ENCODE assay signal across 9 mouse cellular contexts in genomic region chr13:20181321-20181720, GRCm38 (mm10).
A peak's percentile ranks its signal among the peaks of the same experiment; 100 is the strongest.
DNase-seq lines count a peak whose midpoint lies in the region; ATAC-seq and TF ChIP-seq lines count a peak whose summit lies in the region.
"Had no signal": no experiment of that assay in that cellular context is flagged by ENCODE, and none has a peak within 500 bp of the region (broad histone marks: within the 10 kb centered on the region; RNA-seq: fewer than 3 reads in every experiment).

No protein-coding gene starts in this region.

- no peaks in the 10 kb centered on the region for H3K9me3 ChIP-seq in lung, embryonic 16.5 days (ENCODE audit: control insufficient read depth, low read length)
- no peaks in the 10 kb centered on the region for H3K9me3 ChIP-seq in stomach, postnatal 0 days (ENCODE audit: control insufficient read depth, low read length)
- H3K9me3 ChIP-seq in limb, embryonic 10.5 days (replicated peaks) = no peaks in the 10 kb centered on the region
- no peaks in the 10 kb centered on the region for H3K9me3 ChIP-seq in forebrain, embryonic 15.5 days
- H3K9me3 ChIP-seq: G1E; midbrain, embryonic 15.5 days had no signal

- H3K4me1 ChIP-seq in lung, embryonic 16.5 days (replicated peaks; ENCODE audit: control insufficient read depth, insufficient read depth, low read length) = peaks cover 38% of the 10 kb centered on the region
- peaks cover 22% of the 10 kb centered on the region for H3K4me1 ChIP-seq in lung, adult 2 months (ENCODE audit: control insufficient read depth, insufficient read depth, low read length)
- peaks cover 7% of the 10 kb centered on the region for H3K4me1 ChIP-seq in stomach, postnatal 0 days (replicated peaks; ENCODE audit: control insufficient read depth, insufficient read depth)
- H3K4me1 ChIP-seq in limb, embryonic 10.5 days = peaks cover 35% of the 10 kb centered on the region
- H3K4me1 ChIP-seq in forebrain, embryonic 15.5 days = peaks cover 25% of the 10 kb centered on the region

- TF ChIP-seq POLR2A in lung, adult 2 months (IDR thresholded peaks at IDR 0.05; ENCODE audit: borderline replicate concordance, extremely low read depth, low read depth, low read length) = no peak

- 44% methylated on average over 4 of the region's 4 CpGs for WGBS in lung, embryonic 16.5 days
- WGBS in lung, adult 2 months = 40% methylated on average over 4 of the region's 4 CpGs
- 45% methylated on average over 4 of the region's 4 CpGs for WGBS in stomach, postnatal 0 days
- 76% methylated on average over 4 of the region's 4 CpGs for WGBS in limb, embryonic 10.5 days
- WGBS in forebrain, embryonic 15.5 days = 91% methylated on average over 4 of the region's 4 CpGs

- peak; percentile 19; the same call in 1 of the 2 replicates for ATAC-seq in lung, embryonic 16.5 days (ENCODE audit: low read depth)
- peak; percentile 74 for ATAC-seq in stomach, postnatal 0 days (ENCODE audit: low FRiP score, low TSS enrichment)
- no peak for ATAC-seq in forebrain, embryonic 15.5 days (replicated peaks)
- ATAC-seq: midbrain, embryonic 15.5 days had no signal

- H3K27me3 ChIP-seq in lung, embryonic 16.5 days (ENCODE audit: control insufficient read depth, insufficient read depth, low read depth, low read length) = no peaks in the 10 kb centered on the region
- H3K27me3 ChIP-seq in stomach, postnatal 0 days (ENCODE audit: control insufficient read depth, insufficient read depth, low read length) = no peaks in the 10 kb centered on the region
- no peaks in the 10 kb centered on the region for H3K27me3 ChIP-seq in limb, embryonic 10.5 days (ENCODE audit: low read depth, poor library complexity, severe bottlenecking)
- H3K27me3 ChIP-seq in forebrain, embryonic 15.5 days = peaks cover 4% of the 10 kb centered on the region; the same call in 1 of the 2 replicates
- H3K27me3 ChIP-seq: midbrain, embryonic 15.5 days had no signal

- H3K4me2 ChIP-seq in lung, embryonic 16.5 days (ENCODE audit: low read depth, low read length) = no peak overlapping the region
- no peak overlapping the region for H3K4me2 ChIP-seq in stomach, postnatal 0 days (replicated peaks; ENCODE audit: low read depth)
- H3K4me2 ChIP-seq in forebrain, embryonic 15.5 days (replicated peaks) = no peak overlapping the region
- H3K4me2 ChIP-seq: midbrain, embryonic 15.5 days had no signal

- no peak overlapping the region for H3K9ac ChIP-seq in lung, embryonic 16.5 days (ENCODE audit: low read length)
- H3K9ac ChIP-seq in stomach, postnatal 0 days (ENCODE audit: low read length) = no peak overlapping the region
- H3K9ac ChIP-seq in forebrain, embryonic 15.5 days (replicated peaks) = no peak overlapping the region
- H3K9ac ChIP-seq: midbrain, embryonic 15.5 days had no signal

- no peaks in the 10 kb centered on the region for H3K36me3 ChIP-seq in lung, embryonic 16.5 days (ENCODE audit: control insufficient read depth, insufficient read depth, low read length)
- no peaks in the 10 kb centered on the region for H3K36me3 ChIP-seq in stomach, postnatal 0 days (ENCODE audit: control insufficient read depth, insufficient read depth, low read length)
- H3K36me3 ChIP-seq in limb, embryonic 10.5 days = no peaks in the 10 kb centered on the region
- no peaks in the 10 kb centered on the region for H3K36me3 ChIP-seq in forebrain, embryonic 15.5 days
- H3K36me3 ChIP-seq: G1E; midbrain, embryonic 15.5 days had no signal

- no peak for TF ChIP-seq EP300 in stomach, postnatal 0 days (optimal IDR thresholded peaks at IDR 0.05)

- no peak for TF ChIP-seq CTCF in lung, adult 2 months (IDR thresholded peaks at IDR 0.05; ENCODE audit: insufficient read depth, low read length)
- no peak for TF ChIP-seq CTCF in stomach, postnatal 0 days (IDR thresholded peaks at IDR 0.05; ENCODE audit: low read depth)

- H3K4me3 ChIP-seq in lung, embryonic 16.5 days (ENCODE audit: low read length) = no peak overlapping the region
- H3K4me3 ChIP-seq in lung, adult 2 months (replicated peaks; ENCODE audit: extremely low read depth, low read depth, low read length) = no peak overlapping the region
- no peak overlapping the region for H3K4me3 ChIP-seq in stomach, postnatal 0 days (ENCODE audit: low read depth, low read length)
- H3K4me3 ChIP-seq in limb, embryonic 10.5 days = no peak overlapping the region
- no peak overlapping the region for H3K4me3 ChIP-seq in forebrain, embryonic 15.5 days
- H3K4me3 ChIP-seq: midbrain, embryonic 15.5 days had no signal

- DNase-seq in lung, adult 2 months = no peak
- peak; percentile 73 for DNase-seq in fat pad, adult 2 months (ENCODE audit: extremely low read depth, low read depth, low spot score)
- DNase-seq in kidney, adult 18-20 months = peak; percentile 10
- DNase-seq in stomach, postnatal 0 days (ENCODE audit: low spot score) = peak; percentile 18
- no peak for DNase-seq in limb, embryonic 10.5 days (ENCODE audit: low spot score)

- H3K27ac ChIP-seq in lung, embryonic 16.5 days (ENCODE audit: low read length) = peak overlapping the region; percentile 94
- H3K27ac ChIP-seq in stomach, postnatal 0 days (replicated peaks) = peak overlapping the region; percentile 45
- no peak overlapping the region for H3K27ac ChIP-seq in limb, embryonic 10.5 days
- H3K27ac ChIP-seq in forebrain, embryonic 15.5 days (replicated peaks) = no peak overlapping the region

Comparison
In these comparisons a context has a peak if more than half of its experiments do, and no peak if none do; other contexts are left out.
1. H3K27ac ChIP-seq: peak in lung, embryonic 16.5 days (single experiment) and stomach, postnatal 0 days (single experiment); none in limb, embryonic 10.5 days (single experiment) and forebrain, embryonic 15.5 days (single experiment).
2. DNase-seq: peak in fat pad, adult 2 months (single experiment), kidney, adult 18-20 months (single experiment) and stomach, postnatal 0 days (single experiment); none in lung, adult 2 months (single experiment) and limb, embryonic 10.5 days (single experiment).